Mouse (Mus musculus) brain, embryonic 14.5 days (tissue): ENCODE measurements at regions not wholly inside any gene's neighbourhood (a gene's known extent, or its start where the extent isn't known, plus 50 kb on each side); places are given as distances from the start of the nearest gene placed in this dataset.

ENCODE experiments used
- CTCF ChIP-seq: fragments of 200-500 bp; IDR thresholded peaks from 2 replicates; pipeline ENCODE4 v1.5.1; 2012; ENCODE audit warnings: inconsistent platforms, mild to moderate bottlenecking, moderate library complexity, borderline replicate concordance; ENCODE audit not compliant: insufficient read depth, insufficient read length; ENCODE audit errors: extremely low read depth
- POLR2A ChIP-seq: fragments of 200-500 bp; IDR thresholded peaks from 2 replicates; pipeline ENCODE4 v1.6.1; 2012; ENCODE audit warnings: mild to moderate bottlenecking, inconsistent platforms, borderline replicate concordance; ENCODE audit not compliant: poor library complexity, insufficient read depth, insufficient read length, severe bottlenecking; ENCODE audit errors: extremely low read depth

GRCm38 (mm10) chr15:62064399-62064798 lies 1141.6 kb upstream of the A1bg start:
- TF ChIP-seq POLR2A (no peak), CTCF (no peak)
